Mouse (Mus musculus): Measurements from ENCODE around the gene Dock9.
"Not testable (repeated sequence)": the region's sequence is repeated elsewhere in the genome, so short reads cannot be mapped to it uniquely, and the experiment has no call there.

Gene Dock9

GRCm38 (mm10) chr14:121660167-121660894 is 137.3 kb downstream of the Dock9 start:
- no peak for DNase-seq (ENCODE audit: low spot score in 2 of 2)

GRCm38 (mm10) chr14:121659061-121659824 is 138.4 kb downstream of the Dock9 start:
- DNase-seq (ENCODE audit: low spot score in 2 of 2), result no peak

DNA sequence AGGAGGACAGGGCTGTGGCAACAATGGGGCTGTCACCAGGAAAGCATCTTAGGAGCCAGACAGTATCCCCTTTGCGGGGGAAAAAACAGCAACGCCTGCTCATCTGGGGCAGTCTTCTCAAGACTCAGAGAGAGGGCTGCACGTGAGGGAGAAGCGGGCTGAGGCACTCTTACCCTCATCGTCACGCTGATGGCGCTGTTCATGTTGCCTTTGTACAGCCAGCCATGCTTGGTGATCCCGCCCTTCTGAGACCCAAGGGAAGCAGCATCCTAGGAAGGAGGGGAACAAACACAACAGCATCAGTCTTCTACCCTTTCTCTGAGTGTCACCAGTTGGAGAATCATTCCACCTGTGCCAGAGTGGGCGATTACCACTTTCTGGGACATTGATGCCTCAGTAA is 139.1 kb downstream of the Dock9 start:
- no peak for DNase-seq (ENCODE audit: low spot score in 2 of 2)

GRCm38 (mm10) chr14:121657633-121658032 is 140.0 kb downstream of the Dock9 start:
- DNase-seq (ENCODE audit: low spot score in 2 of 2), result no peak

DNA sequence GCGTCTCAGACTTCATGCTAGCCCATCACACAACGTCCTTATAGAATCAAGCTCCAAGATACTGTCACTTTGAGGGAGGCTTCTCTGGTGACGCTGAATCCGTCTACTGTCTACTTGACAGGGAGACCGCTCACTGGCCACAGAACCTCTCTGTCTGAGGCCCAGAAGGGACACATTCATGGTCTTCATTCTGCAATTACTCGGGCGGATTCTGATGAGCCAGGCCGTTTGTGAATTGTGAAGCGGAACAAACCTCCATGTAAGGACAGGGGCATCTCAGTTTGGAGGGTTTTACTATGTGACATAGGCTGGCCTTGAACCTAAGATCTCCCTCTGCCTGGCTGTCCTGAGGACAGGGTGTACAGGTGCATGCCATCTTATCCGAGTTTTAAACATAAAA is 140.7 kb downstream of the Dock9 start:
- no peak for DNase-seq (ENCODE audit: low spot score in 2 of 2)

DNA sequence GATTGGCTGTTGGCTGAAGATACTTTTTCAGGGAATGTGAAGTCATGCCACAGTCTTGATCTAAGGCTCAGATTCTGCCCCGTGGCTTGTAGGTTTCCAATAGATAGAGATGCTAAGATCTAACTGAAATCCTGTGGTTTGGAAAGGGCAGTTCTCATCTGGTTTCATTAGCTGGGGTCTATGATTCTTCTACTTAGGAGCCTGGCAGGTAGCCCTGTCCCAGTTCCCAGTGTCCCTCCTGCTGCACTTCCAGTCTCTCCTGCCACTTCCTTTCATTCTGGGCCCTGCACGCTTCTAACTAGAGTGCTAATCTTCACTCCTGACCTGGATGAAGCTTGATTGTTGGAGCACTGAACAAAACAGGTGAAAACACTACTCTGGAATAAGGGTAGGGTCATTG is 142.7 kb downstream of the Dock9 start:
- no peak for DNase-seq (ENCODE audit: low spot score in 2 of 2)

GRCm38 (mm10) chr14:121654416-121654967 is 143.1 kb downstream of the Dock9 start:
- DNase-seq (ENCODE audit: low spot score in 2 of 2), result no peak

GRCm38 (mm10) chr14:121653717-121654116 is 143.9 kb downstream of the Dock9 start:
- no peak for DNase-seq (ENCODE audit: low spot score in 2 of 2)

- DNase-seq (ENCODE audit: low spot score in 2 of 2), result no peak
Observed at GRCm38 (mm10) chr14:121653241-121653640, 144.4 kb downstream of the Dock9 start.

DNA sequence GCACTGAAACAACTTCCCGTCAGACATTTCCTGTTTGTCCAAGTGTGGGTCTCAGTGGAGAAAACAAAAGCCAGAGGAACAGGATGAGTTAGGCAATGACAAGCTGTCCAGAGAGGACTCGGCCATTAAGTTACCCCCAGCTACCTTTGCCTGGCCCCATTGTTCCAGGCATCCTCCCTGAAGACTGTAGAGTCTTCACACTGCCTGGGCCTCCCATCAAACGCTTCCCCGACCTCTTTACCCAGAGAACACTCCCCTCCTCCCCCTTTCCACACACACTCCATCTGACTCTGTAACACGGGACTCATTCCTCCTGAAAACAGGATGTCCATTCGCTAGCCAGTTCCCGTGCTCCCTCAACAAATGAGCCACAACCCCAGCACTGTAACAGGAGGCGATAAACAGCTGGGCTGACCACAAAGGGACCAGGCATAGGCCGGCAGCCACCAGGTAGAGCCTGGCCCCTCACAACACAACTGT is 149.0 kb downstream of the Dock9 start:
- no peak for DNase-seq (ENCODE audit: low spot score in 2 of 2)

DNA sequence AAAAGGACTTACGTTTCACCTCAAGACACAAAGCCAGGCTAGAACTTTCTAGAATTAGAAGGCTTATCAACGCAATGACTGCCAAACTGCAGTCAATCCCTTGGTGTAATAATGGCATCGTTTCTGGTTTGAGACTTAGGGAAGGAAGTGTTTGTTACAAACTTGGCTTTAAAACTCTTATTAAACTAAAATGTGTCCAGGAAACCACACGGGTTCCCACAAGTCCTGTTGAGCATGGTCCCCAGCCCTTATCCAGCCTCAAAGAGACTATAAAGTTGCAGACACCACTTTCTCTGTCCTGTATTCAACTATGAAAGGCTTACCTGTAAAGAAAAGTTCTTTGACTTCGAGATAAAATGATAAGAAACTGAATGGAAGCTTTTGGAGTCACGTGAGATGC is 149.9 kb downstream of the Dock9 start:
- no peak for DNase-seq (ENCODE audit: low spot score in 2 of 2)

- no peak for DNase-seq (ENCODE audit: low spot score in 2 of 2)
Observed at GRCm38 (mm10) chr14:121646617-121647016, 151.0 kb downstream of the Dock9 start.

DNA sequence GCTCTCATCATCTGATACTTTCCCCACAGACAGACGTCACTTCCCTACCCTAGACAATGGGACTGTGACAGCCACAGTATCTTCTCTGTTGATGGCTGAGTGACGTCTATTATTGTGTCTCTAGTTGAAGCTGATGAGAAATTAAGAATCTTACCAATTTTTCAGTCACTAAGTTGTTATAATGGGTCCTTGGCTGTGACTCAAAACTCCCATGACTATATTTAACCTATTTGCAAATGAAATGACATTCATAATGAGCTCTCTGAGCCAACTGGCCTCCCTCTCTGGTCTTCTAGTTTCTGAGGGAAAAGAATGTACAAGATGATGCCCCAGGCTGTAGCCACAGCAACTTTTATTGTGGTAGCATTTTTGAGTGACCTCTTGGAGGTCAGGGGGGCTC is 153.3 kb downstream of the Dock9 start:
- DNase-seq (ENCODE audit: low spot score in 2 of 2), result no peak

DNA sequence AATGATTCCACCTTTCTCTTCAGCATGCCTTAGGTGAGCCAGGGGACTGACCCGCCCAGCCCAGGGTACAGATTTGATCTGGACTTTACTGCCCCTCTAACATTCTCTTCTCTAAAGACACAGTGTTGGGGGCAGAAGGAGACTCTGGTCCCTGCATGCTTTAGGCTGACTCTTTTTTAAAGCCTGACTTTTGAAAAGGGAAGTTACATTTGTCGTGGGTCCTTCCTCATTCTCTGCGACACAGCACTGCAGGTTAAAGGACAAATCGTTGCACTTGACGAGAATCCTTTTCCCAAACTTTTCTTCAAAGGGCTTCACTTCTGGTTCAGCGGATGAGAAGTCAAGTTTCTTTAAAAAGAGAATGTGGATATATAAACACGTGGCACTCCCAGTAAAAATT is 156.4 kb downstream of the Dock9 start:
- DNase-seq (ENCODE audit: low spot score in 2 of 2), result no peak

GRCm38 (mm10) chr14:121636935-121637510 is 160.6 kb downstream of the Dock9 start:
- DNase-seq (ENCODE audit: low spot score in 2 of 2), result no peak

- DNase-seq (ENCODE audit: low spot score in 2 of 2), result no peak
Observed at GRCm38 (mm10) chr14:121634736-121635430, 162.8 kb downstream of the Dock9 start.

- no peak for DNase-seq (ENCODE audit: low spot score in 2 of 2)
Observed at GRCm38 (mm10) chr14:121634093-121634735, 163.4 kb downstream of the Dock9 start.

GRCm38 (mm10) chr14:121631934-121632333 is 165.7 kb downstream of the Dock9 start:
- no peak for DNase-seq (ENCODE audit: low spot score in 2 of 2)

DNA sequence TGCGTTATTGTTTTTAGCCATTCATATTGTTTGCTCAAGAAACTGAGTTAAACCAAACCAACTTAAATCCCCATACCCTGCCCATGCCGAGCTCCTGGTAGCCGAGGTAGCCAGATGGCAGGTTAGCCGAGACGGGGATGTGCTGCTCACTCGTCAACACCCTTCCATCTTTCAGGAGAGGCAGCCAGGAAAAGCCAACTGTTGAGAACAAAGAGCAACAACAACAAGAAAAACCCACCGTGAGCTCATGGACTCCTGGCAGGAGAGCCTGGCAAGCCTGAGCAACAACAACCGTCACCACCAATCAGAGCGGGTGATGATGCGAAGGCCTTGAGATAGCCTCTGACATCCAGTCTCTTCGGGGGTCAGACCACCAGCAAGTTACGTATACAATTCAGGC is 170.9 kb downstream of the Dock9 start:
- no peak for DNase-seq (ENCODE audit: low spot score in 2 of 2)

- not testable (repeated sequence) for DNase-seq (ENCODE audit: low spot score in 2 of 2)
Observed at GRCm38 (mm10) chr14:121623996-121624542, 173.6 kb downstream of the Dock9 start.

DNA sequence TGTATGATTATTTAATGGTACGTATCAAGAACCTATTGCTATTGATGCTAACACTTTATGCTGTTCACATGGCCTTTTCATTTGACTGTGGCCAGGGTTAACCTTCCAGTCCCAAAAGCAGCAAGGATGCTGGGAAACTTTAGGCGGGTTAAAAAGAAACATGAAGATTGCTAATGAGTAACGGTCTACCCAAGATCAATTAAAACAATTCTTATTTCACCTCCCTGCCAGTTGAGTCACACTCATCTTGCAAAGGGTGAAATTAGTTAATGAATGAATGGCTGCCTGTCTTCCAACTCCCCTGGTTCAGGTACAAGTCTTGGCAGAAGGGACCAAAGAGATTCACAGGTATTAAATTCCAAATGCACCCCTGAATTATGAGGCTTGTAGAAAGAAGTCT is 175.8 kb downstream of the Dock9 start:
- no peak for DNase-seq (ENCODE audit: low spot score in 2 of 2)

Data from spleen, postnatal 10 days (tissue).